Mouse (Mus musculus) small intestine, adult 2 months (tissue): ENCODE measurements around the gene Macrod1. TPM values are rescaled to one million over a fixed set of nuclear protein-coding genes. Genes with fewer than 3 reads are reported as not detected.
"Not testable (repeated sequence)": the region's sequence is repeated elsewhere in the genome, so short reads cannot be mapped to it uniquely, and the experiment has no call there.

Experiments used
- H3K27ac ChIP-seq: fragments of 200-500 bp; 2 replicates; pipeline ENCODE4 v1.5.1; 2012; ENCODE audit warnings: low read depth, low read length, control low read depth, inconsistent platforms; ENCODE audit not compliant: insufficient read depth
- H3K27me3 ChIP-seq: fragments of 200-500 bp; 2 replicates; pipeline ENCODE4 v1.6.1; 2012; ENCODE audit warnings: mild to moderate bottlenecking, moderate library complexity, low read length, inconsistent platforms; ENCODE audit not compliant: control insufficient read depth, insufficient read depth
- H3K36me3 ChIP-seq: fragments of 200-500 bp; 2 replicates; pipeline ENCODE4 v1.6.1; 2012; ENCODE audit warnings: mild to moderate bottlenecking, low read length, control low read depth, inconsistent platforms; ENCODE audit not compliant: control insufficient read depth, insufficient read depth
- H3K4me1 ChIP-seq: fragments of 200-500 bp; 2 replicates; pipeline ENCODE4 v1.6.1; 2012; ENCODE audit warnings: low read length, inconsistent platforms, mixed read lengths; ENCODE audit not compliant: control insufficient read depth, insufficient read depth, insufficient read length
- H3K4me3 ChIP-seq: fragments of 200-500 bp; 2 replicates; pipeline ENCODE4 v1.5.1; 2012; ENCODE audit warnings: low read depth, mild to moderate bottlenecking, control low read depth, inconsistent platforms, low read length, moderate library complexity
- CTCF ChIP-seq: fragments of 200-500 bp; IDR thresholded peaks from 2 replicates; pipeline ENCODE4 v1.5.1; 2012; ENCODE audit warnings: low read depth, mild to moderate bottlenecking, control low read depth, inconsistent platforms, low read length, moderate library complexity, mixed read lengths; ENCODE audit not compliant: insufficient replicate concordance, insufficient read length; ENCODE audit errors: extremely low read depth
- POLR2A ChIP-seq: fragments of 200-500 bp; IDR thresholded peaks from 2 replicates; pipeline ENCODE4 v1.6.1; 2012; ENCODE audit warnings: low read depth, mild to moderate bottlenecking, control low read depth, inconsistent platforms, low read length, moderate library complexity
- WGBS: fragments of 180-500 bp; shearing (Covaris S2); methylation state at CpG from one replicate; pipeline ENCODE4 v1.1.7; 2018; 5-methylcytosine and 5-hydroxymethylcytosine counted together
- polyA plus RNA-seq: library from polyadenylated mRNA; depleted of rRNA; stranded (reverse); fragments of >200 nt; gene quantifications from 2 replicates; pipeline ENCODE4 v1.2.3, GENCODE M21; 2012

Gene Macrod1
- polyA plus RNA-seq, 1 experiment, result 37.2 TPM

DNA sequence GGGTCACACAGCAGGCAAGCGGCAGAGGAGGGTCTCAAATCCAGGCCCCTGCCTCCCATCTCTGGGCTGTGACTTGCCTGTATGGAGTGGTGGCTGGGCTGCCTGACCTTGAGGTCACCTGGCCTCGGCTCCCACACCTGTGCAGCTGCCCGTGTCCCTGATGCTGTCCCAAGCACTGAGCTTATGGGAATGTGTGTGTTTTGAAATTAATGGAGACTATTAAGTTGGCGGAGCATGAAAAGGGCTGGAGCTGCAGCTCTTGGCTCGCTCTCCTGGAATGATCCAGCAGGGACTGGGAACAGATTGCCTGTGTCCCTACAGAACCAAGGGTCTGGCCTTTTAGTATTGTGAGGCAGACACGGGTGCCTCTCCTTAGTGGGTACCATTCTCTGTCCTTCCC is 15.6 kb downstream of the Macrod1 start:
- WGBS, result 89% methylated on average over 6 of the region's 6 CpGs
- no peaks in the 10 kb centered on the region for H3K36me3 ChIP-seq
- TF ChIP-seq POLR2A (no peak), CTCF (no peak)
- no peaks in the 10 kb centered on the region for H3K27me3 ChIP-seq
- 0 out of 2 replicates have a peak, but pooled peaks cover 3% of the 10 kb centered on the region for H3K4me1 ChIP-seq
- no peak overlapping the region for H3K4me3 ChIP-seq
- no peak overlapping the region for H3K27ac ChIP-seq

DNA sequence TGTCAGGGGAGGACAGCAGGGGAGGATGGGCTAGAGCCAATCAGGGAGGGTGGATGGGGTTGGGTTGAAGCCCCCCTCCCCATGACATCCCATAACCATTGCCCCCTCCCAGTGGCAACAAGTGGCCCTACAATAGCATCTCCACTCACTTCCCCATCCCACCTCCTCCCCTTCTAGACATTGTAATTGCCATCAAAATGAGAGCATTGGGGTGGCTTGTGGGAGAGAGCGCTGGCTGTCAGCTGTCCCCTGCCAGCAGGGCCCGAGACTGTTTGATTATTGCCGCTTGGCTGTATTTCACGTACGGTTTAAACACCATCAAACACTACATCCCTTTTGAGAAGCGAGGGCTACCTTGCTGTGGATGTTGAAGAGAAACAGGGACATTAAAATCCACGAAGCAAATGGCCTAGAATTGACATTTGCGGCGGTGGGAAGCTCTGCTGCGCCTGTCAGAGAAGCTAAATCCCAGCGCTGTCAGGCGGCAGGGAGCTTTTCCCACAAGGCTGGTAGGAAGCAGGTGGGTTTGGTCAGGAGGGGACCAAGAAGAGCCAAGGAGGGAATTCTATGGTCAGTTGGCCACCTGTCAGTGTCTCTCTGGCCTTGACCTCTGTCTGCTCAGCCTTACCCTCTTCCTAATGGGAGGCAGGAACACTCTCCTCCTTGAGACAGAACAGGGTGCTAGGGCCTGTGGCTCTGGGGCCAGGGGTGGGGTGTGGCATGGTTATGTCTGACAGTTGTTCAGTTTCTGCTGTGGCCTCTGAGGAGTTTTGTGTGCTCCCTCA is 17.6 kb downstream of the Macrod1 start:
- no peaks in the 10 kb centered on the region for H3K36me3 ChIP-seq
- 0 out of 2 replicates have a peak, but pooled peaks cover 3% of the 10 kb centered on the region for H3K4me1 ChIP-seq
- no peak for TF ChIP-seq CTCF
- TF ChIP-seq POLR2A, result no peak
- 87% methylated on average over 12 of the region's 12 CpGs for WGBS
- no peak overlapping the region for H3K27ac ChIP-seq
- no peak overlapping the region for H3K4me3 ChIP-seq
- H3K27me3 ChIP-seq, result no peaks in the 10 kb centered on the region

DNA sequence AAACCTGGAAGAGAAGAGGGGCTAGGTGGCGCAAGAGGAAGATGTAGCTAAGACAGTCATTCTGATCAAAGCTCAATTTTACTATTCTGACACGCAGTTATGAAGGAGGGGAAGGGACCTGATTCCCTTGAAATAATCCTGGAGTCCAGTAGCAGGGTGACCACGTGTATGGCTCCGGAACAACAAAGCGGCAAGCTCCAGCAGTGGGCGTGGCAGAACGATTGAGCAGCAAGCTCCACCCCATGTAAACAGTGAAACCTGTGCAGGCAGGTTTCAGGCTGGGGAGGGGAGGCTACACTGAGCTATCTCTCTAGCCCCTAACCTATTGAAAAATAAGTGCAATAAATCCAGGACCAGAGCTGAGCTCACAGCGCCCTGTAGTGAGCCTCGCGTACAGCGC is 18.7 kb downstream of the Macrod1 start:
- H3K27ac ChIP-seq, H3K4me1 ChIP-seq, H3K36me3 ChIP-seq, H3K4me3 ChIP-seq, H3K27me3 ChIP-seq: not testable (repeated sequence)
- WGBS, result 57% methylated on average over 11 of the region's 11 CpGs

DNA sequence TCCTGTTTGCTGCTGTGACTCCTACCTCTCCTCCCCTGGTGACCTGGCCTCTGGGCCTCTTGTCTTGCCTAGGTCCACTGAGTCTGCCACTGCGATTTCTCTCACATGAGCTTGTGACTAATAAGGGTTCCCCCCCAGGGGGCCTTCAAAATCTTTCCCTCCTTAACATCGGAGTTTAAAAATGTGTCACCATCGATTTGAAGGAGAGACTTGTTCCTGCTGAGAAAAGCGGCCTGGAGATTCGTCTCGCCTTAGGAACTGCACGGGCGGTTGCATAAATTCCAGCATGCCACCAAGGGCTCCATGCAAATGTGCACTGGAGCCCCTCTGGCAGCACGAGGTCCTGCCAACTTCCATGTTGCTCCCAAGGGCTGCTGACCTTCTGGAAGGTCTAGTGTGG is 21.1 kb downstream of the Macrod1 start:
- no peak overlapping the region for H3K4me3 ChIP-seq
- no peaks in the 10 kb centered on the region for H3K36me3 ChIP-seq
- no peak overlapping the region for H3K27ac ChIP-seq
- H3K4me1 ChIP-seq, result 0 out of 2 replicates have a peak, but pooled peaks cover 3% of the 10 kb centered on the region
- 82% methylated on average over 9 of the region's 9 CpGs for WGBS
- no peaks in the 10 kb centered on the region for H3K27me3 ChIP-seq
- TF ChIP-seq POLR2A, result no peak
- no peak for TF ChIP-seq CTCF

DNA sequence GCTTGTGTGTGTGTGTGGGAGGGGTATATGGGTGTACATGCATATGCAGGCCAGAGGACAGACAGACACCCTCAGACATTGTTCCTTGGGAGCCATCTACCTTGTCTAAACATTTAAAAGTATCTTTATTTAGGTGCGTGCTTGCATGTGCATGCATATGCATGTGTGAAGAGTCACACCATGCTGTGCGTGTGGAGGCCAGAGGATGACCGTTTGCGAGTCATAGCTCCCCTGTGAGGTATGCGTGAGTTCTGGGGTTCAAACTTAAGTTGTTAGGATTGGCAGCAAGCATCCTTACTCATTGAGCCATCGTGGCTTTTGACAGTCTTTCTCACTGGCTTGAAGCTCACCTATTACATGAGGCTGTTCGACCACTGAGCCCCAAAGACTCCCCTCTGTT is 21.7 kb downstream of the Macrod1 start:
- no peak for TF ChIP-seq CTCF
- TF ChIP-seq POLR2A, result no peak
- Histone ChIP-seq H3K36me3 (no peaks in the 10 kb centered on the region), H3K27ac (no peak overlapping the region), H3K4me3 (no peak overlapping the region), H3K27me3 (no peaks in the 10 kb centered on the region), H3K4me1 (peaks cover 3% of the 10 kb centered on the region; the same call in 1 of the 2 replicates)
- WGBS, result 93% methylated on average over 7 of the region's 7 CpGs

DNA sequence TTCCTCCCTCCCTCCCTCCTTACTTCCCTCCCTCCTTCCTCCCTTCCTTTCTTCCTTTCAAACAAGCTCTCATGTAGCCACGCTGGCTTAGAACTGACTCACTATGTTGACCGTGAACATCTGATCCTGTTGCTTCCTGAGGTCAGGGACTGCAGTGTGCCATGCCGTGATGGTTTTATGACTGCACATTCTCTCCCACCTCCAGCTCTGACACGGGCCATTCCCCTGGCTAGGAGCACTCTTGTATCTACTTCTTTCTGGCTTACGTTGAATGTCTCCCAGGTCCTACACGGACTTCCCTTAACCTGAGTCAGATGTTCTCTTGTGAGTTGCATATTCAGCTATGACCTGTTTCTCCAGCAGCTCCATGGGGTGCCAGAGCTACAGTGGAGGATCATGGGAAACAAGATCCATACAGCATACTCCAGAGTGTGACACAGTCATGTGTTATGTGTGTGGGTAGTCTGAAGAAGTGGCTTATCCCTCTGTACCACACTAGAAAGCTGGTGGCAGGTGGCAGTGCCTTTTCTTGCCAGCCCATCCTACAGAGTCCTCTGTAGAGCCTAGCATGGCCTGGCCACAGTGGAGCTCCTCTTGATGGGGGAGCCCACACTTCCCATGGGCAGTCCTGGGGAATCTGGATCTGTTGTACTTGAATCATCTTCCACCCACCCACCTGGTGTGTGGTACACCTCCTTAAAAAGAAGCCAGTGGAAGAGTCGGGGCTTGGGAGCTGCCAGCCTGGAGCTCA is 25.1 kb downstream of the Macrod1 start:
- no peaks in the 10 kb centered on the region for H3K27me3 ChIP-seq
- no peak overlapping the region for H3K4me3 ChIP-seq
- H3K36me3 ChIP-seq, result no peaks in the 10 kb centered on the region
- no peak for TF ChIP-seq POLR2A
- no peak for TF ChIP-seq CTCF
- no peaks in the 10 kb centered on the region; the same call in 1 of the 2 replicates for H3K4me1 ChIP-seq
- no peak overlapping the region for H3K27ac ChIP-seq
- WGBS, result 72% methylated on average over 7 of the region's 7 CpGs

DNA sequence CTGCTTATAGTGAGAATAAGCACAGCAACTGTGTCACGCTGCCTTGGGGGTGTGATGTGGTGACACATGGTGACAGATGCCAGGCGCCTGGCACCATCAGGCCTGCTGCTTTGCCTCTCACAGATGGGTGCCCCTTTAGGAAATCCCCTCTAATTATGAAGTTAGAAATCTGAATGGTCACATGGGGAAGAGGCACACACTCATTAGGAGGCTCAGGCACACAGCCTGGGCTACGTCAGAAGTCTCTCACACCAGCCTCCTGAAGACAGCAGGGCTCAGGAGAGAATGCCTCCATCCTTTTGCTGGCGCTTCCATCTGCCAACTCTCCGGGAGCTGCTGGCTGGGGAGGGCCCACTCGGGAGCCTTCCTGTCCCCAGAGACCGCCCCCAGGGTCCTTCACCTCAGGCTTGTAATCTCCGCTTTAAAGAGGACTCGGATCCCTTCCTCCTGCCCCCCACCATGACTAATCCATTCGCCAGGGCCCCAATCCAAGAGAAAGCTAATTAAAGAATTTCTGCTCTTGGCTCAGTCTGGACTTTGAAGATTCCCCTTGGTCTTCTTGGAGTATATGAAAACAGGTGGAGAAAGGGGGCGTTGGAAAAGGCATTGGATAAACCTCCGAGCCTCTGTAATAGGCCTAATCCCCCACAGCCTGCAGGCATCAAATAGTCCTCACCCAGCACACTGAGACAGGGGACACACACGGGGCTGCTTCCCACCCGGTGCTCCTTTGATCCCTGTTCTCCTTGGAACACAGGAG is 26.6 kb downstream of the Macrod1 start:
- TF ChIP-seq CTCF (no peak), POLR2A (no peak)
- Histone ChIP-seq H3K4me1 (no peaks in the 10 kb centered on the region; the same call in 1 of the 2 replicates), H3K4me3 (no peak overlapping the region), H3K36me3 (no peaks in the 10 kb centered on the region), H3K27me3 (no peaks in the 10 kb centered on the region), H3K27ac (no peak overlapping the region)
- 86% methylated on average over 14 of the region's 14 CpGs for WGBS
